ENCODE assay signal across 10 mouse cellular contexts in genomic region chr6:52894501-52894823, GRCm38 (mm10).
A peak's percentile ranks its signal among the peaks of the same experiment; 100 is the strongest.
DNase-seq lines count a peak whose midpoint lies in the region; ATAC-seq and TF ChIP-seq lines count a peak whose summit lies in the region.
"Had no signal": no experiment of that assay in that cellular context is flagged by ENCODE, and none has a peak within 500 bp of the region (broad histone marks: within the 10 kb centered on the region; RNA-seq: fewer than 3 reads in every experiment).

No protein-coding gene starts in this region.

- no peak overlapping the region for H3K9ac ChIP-seq in lung, postnatal 0 days (replicated peaks; ENCODE audit: low read depth)
- H3K9ac ChIP-seq in forebrain, embryonic 14.5 days (ENCODE audit: low read length), result peak overlapping the region; percentile 22; the same call in 1 of the 2 replicates
- H3K9ac ChIP-seq in hindbrain, embryonic 16.5 days (ENCODE audit: low read depth, low read length), result no peak overlapping the region
- H3K9ac ChIP-seq: lung, embryonic 15.5 days had no signal

- no peaks in the 10 kb centered on the region for H3K27me3 ChIP-seq in lung, postnatal 0 days (replicated peaks; ENCODE audit: insufficient read depth, low read length)
- no peaks in the 10 kb centered on the region for H3K27me3 ChIP-seq in forebrain, embryonic 14.5 days (replicated peaks; ENCODE audit: control insufficient read depth, insufficient read depth, low read length)
- H3K27me3 ChIP-seq in hindbrain, embryonic 16.5 days (replicated peaks; ENCODE audit: control insufficient read depth, insufficient read depth, low read length), result no peaks in the 10 kb centered on the region
- H3K27me3 ChIP-seq: lung, embryonic 15.5 days had no signal

- no peak for ATAC-seq in lung, postnatal 0 days
- ATAC-seq in forebrain, embryonic 14.5 days, result peak; percentile 79
- peak; percentile 73 for ATAC-seq in hindbrain, embryonic 16.5 days
- ATAC-seq in erythroid progenitor cell, adult 5-6 weeks (replicated peaks; ENCODE audit: low FRiP score, poor library complexity, severe bottlenecking), result no peak

- no peak for TF ChIP-seq EP300 in lung, postnatal 0 days (IDR thresholded peaks at IDR 0.05)

- no peaks in the 10 kb centered on the region for H3K9me3 ChIP-seq in lung, postnatal 0 days (ENCODE audit: low read length)
- no peaks in the 10 kb centered on the region for H3K9me3 ChIP-seq in forebrain, embryonic 14.5 days (replicated peaks; ENCODE audit: control insufficient read depth, low read length)
- H3K9me3 ChIP-seq in hindbrain, embryonic 16.5 days (ENCODE audit: control insufficient read depth, low read length), result no peaks in the 10 kb centered on the region
- H3K9me3 ChIP-seq: lung, embryonic 15.5 days had no signal

- no peak overlapping the region for H3K27ac ChIP-seq in lung, postnatal 0 days (ENCODE audit: low read length)
- peak overlapping the region; percentile 70 for H3K27ac ChIP-seq in forebrain, embryonic 14.5 days (ENCODE audit: low read depth, low read length)
- H3K27ac ChIP-seq in hindbrain, embryonic 16.5 days (ENCODE audit: low read depth, low read length), result peak overlapping the region; percentile 20; the same call in 1 of the 2 replicates
- H3K27ac ChIP-seq: lung, embryonic 15.5 days had no signal

- peak; percentile 13 for DNase-seq in lung, postnatal 0 days (ENCODE audit: low spot score)
- DNase-seq in lung, postnatal 10 days, result no peak
- no peak for DNase-seq in forebrain, embryonic 14.5 days (ENCODE audit: low spot score)
- DNase-seq in retina, postnatal 1 day, result peak; percentile 91
- DNase-seq in natural killer cell, adult 2 months (ENCODE audit: low spot score in 2 of 2), result no peak
- DNase-seq: cerebellum, adult 9-10 months; kidney, adult 8-10 months had no signal

- TF ChIP-seq CTCF in lung, postnatal 0 days (IDR thresholded peaks at IDR 0.05), result no peak

- no peaks in the 10 kb centered on the region for H3K36me3 ChIP-seq in lung, postnatal 0 days (ENCODE audit: insufficient read depth, low read length)
- H3K36me3 ChIP-seq in forebrain, embryonic 14.5 days (ENCODE audit: control insufficient read depth, insufficient read depth, low read length), result no peaks in the 10 kb centered on the region
- no peaks in the 10 kb centered on the region for H3K36me3 ChIP-seq in hindbrain, embryonic 16.5 days (ENCODE audit: control insufficient read depth, insufficient read depth, low read length)
- H3K36me3 ChIP-seq: lung, embryonic 15.5 days had no signal

- H3K4me2 ChIP-seq in lung, postnatal 0 days (replicated peaks; ENCODE audit: low read depth, low read length), result 0 out of 2 replicates have a peak overlapping the region, but pooled peaks have one; percentile 19
- peak overlapping the region; percentile 41 for H3K4me2 ChIP-seq in forebrain, embryonic 14.5 days (ENCODE audit: low read length)
- peak overlapping the region; percentile 31 for H3K4me2 ChIP-seq in hindbrain, embryonic 16.5 days (ENCODE audit: low read length)
- H3K4me2 ChIP-seq: lung, embryonic 15.5 days had no signal

- 49% methylated on average over 13 of the region's 13 CpGs for whole genome bisulfite sequencing in lung, postnatal 0 days
- WGBS in forebrain, embryonic 14.5 days, result 2% methylated on average over 13 of the region's 13 CpGs
- WGBS in hindbrain, embryonic 16.5 days, result 14% methylated on average over 13 of the region's 13 CpGs

- H3K4me3 ChIP-seq in lung, postnatal 0 days (ENCODE audit: low read depth, low read length), result no peak overlapping the region
- H3K4me3 ChIP-seq in forebrain, embryonic 14.5 days (ENCODE audit: low read depth, low read length), result peak overlapping the region; percentile 3; the same call in 1 of the 2 replicates
- no peak overlapping the region for H3K4me3 ChIP-seq in hindbrain, embryonic 16.5 days (ENCODE audit: low read length)
- H3K4me3 ChIP-seq: lung, embryonic 15.5 days had no signal

- H3K4me1 ChIP-seq in lung, postnatal 0 days (ENCODE audit: insufficient read depth, low read depth, low read length), result no peaks in the 10 kb centered on the region; the same call in 1 of the 2 replicates
- H3K4me1 ChIP-seq in forebrain, embryonic 14.5 days (ENCODE audit: control insufficient read depth, insufficient read depth, low read length), result peaks cover 22% of the 10 kb centered on the region
- H3K4me1 ChIP-seq in hindbrain, embryonic 16.5 days (ENCODE audit: control insufficient read depth, insufficient read depth, low read depth, low read length), result peaks cover 11% of the 10 kb centered on the region

Comparison
In these comparisons a context has a peak if more than half of its experiments do, and no peak if none do; other contexts are left out.
1. DNase-seq: peak in lung, postnatal 0 days (single experiment) and retina, postnatal 1 day (single experiment); none in lung, postnatal 10 days (single experiment), forebrain, embryonic 14.5 days (single experiment) and natural killer cell, adult 2 months (0 of 2).
2. ATAC-seq: peak in forebrain, embryonic 14.5 days (single experiment) and hindbrain, embryonic 16.5 days (single experiment); none in lung, postnatal 0 days (single experiment) and erythroid progenitor cell, adult 5-6 weeks (single experiment).
3. Peak in every context shown above with its lines, with median percentiles within 50 percentile points of each other: H3K4me2 ChIP-seq.